Mouse (Mus musculus) cerebellum, postnatal 36 days (tissue): ENCODE data around the gene Arhgap29.

Source experiments
- DNase-seq, 2 experiments: peaks; one replicate each; pipeline ENCODE4 v3.0.0; 2021 to 2022; ENCODE audit warnings: mixed read lengths in 2 of 2

The Arhgap29 gene

GRCm38 (mm10) chr3:121945957-121946356 lies 6.4 kb upstream of the Arhgap29 start:
- no peak for DNase-seq

DNA sequence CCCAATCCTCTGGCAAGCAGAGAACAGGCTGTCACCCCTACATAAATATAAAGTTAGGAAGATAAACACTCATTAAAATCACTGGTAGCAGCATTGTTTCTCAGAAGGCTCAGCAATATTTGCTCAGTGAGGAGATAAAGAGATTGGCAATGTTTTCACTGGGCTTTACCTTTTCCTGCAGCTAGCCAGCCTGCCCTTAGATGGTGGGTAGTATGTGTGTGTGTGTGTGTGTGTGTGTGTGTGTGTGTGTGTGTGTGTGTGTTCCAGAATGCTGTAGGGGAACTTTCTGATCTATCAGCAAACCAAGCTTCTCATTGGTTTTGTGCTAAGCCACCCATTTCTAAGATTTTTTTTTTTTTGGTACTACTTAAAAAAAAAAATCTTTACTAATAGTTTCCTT lies 5.6 kb upstream of the Arhgap29 start:
- DNase-seq: no peak

GRCm38 (mm10) chr3:121950139-121950538 lies 2.2 kb upstream of the Arhgap29 start:
- DNase-seq: no peak

GRCm38 (mm10) chr3:121951116-121951515 lies 1.2 kb upstream of the Arhgap29 start:
- no peak for DNase-seq

DNA sequence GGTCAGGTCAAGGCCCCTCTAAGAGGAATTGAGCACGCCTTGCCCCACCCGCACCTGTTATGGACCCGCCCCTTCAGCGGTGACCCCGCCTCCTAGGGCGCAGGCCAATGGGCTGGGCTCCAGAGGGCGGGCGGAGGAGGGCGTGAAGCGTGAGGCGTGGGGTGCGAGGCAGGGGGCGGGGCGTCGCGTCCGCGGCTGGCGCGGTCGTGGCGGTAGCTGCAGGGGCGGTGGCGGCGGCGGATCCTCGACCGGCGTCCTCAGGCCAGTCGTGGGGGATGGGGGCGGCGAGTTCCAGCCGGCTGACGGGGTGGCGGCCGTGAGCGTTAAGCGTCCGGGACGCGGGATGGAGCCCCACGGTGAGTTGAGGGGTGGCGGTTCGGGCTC lies 700 bp downstream of the Arhgap29 start:
- DNase-seq: peak; percentile 51 to 72

GRCm38 (mm10) chr3:121953433-121954161 lies 1.3 kb downstream of the Arhgap29 start:
- DNase-seq: no peak

DNA sequence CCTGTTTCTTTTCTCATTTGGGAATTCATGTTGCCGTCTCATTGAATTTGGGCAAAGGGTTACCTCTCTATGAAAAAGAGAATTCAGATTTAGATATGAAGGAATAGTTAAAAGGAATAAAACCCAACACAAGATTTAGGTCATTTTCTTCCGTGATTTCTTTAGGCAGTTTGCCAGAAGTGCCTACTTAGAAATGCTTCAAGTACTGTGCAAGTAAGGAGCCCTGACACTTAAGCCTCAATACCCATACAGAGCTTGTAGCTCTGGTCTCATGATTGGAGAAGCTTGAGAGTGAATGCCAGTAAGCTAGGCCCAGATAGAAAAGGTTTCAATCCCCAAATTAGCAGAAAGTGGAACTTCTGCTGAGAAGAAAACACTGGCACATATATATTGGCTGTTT lies 2.1 kb downstream of the Arhgap29 start:
- DNase-seq: no peak

DNA sequence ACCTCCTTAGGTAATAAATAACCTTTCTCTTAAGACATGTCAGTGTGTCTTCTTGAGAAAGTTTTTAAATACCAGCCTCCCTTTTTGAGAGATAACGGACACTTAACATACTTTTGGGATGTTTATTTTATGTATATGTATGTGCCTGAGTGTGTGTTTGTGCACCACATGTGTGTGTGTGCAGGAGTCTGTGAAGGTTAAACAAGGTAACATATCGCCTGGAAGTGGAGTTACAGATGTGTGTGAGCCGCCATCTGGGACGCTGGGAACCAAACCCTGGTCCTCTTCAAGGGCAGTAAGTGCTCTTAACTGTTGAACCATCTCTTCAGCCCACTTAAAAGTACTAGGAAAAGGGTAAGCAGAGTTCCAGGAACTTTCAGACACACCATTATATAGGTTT lies 3.2 kb downstream of the Arhgap29 start:
- no peak for DNase-seq

DNA sequence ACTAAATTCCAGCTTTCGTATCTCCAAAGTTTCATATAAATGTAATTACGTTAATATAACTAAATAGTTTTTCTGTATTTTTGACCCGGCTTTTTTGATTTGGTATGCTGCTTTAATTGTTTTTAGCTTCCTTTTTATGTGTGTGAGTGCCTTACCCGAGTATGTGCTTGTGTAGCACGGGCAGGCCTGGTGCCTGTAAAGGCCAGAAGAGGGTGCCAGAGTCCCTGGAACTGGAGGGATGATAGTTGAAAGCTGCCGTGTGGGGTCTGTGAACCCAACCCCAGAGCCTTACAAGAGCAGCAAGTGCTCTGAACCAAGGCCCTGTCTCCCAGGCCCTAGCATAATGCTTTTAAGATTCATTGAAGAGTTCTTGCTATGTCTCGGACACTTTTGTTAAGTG lies 4.4 kb downstream of the Arhgap29 start:
- no peak for DNase-seq

- no peak for DNase-seq
Observed at GRCm38 (mm10) chr3:121957606-121958344, 5.4 kb downstream of the Arhgap29 start.

- DNase-seq: peak in 1 of 2 experiments; percentile 26
Observed at GRCm38 (mm10) chr3:121964173-121964572, 11.8 kb downstream of the Arhgap29 start.

GRCm38 (mm10) chr3:121967681-121968476 lies 15.5 kb downstream of the Arhgap29 start:
- peak; percentile 54 to 70 for DNase-seq

- DNase-seq: no peak
Observed at GRCm38 (mm10) chr3:121968621-121969020, 16.3 kb downstream of the Arhgap29 start.

- no peak for DNase-seq
Observed at GRCm38 (mm10) chr3:121969451-121969850, 17.1 kb downstream of the Arhgap29 start.

- DNase-seq: no peak
Observed at GRCm38 (mm10) chr3:121973761-121974160, 21.4 kb downstream of the Arhgap29 start.

GRCm38 (mm10) chr3:121975381-121975780 lies 23.0 kb downstream of the Arhgap29 start:
- no peak for DNase-seq

DNA sequence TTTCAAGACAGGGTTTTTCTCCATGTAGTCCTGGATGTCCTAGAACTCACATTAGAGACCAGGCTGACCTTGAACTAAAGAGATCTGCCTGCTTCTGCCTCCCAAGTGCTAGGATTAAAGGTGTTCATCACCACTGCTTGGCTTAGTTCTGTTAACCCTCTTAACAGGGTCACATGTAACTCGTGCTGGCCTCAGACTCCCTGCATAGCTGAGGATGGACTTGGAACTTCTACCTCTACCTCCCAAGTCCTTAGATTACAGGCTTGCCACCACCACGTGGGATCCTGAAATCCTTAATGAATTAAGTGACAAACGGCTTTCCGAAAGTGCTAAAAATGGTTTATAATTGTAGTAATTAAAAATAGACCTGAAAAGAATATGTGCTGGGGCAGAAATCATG lies 29.0 kb downstream of the Arhgap29 start:
- DNase-seq: no peak

DNA sequence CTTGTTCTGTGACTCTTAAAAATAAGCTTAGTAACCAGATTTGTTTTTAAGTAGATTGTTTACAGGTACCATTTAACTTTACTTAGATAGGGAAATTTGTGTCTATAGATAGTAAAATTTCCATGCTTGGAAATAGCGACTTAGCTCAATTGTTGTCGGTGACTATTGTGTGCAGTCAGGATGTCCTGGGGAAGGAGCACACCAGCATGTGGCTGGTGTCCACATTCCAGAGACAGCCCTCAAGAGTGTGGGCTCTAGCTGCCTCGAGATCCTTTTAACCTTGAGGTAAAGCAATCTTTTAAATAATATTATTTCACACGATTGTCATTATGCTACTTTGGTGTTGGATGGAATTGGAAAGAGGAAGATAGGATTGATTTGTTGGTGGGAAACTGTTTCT lies 30.1 kb downstream of the Arhgap29 start:
- no peak for DNase-seq

- DNase-seq: no peak
Observed at GRCm38 (mm10) chr3:121995125-121995524, 42.8 kb downstream of the Arhgap29 start.

DNA sequence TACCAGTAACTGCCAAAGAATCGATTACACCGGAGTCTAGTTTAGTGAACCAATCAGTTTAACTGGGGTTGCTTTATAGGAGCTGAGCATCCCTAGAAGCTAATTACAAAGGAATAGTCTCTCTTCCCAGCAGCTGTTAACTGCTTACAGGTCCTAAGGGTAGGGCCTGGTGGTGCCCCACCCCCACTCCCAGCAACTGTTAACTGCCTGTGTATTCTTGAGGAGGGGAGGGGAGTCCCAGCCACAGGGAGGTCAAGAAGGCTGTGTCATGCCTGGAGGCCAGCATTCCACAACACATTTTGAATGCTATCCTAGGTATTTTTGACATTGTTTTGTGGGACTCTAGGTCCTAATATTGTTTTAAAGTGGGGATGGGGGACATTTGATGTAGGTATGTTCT lies 47.6 kb downstream of the Arhgap29 start:
- no peak for DNase-seq

GRCm38 (mm10) chr3:122001568-122001967 lies 49.2 kb downstream of the Arhgap29 start:
- no peak for DNase-seq

DNA sequence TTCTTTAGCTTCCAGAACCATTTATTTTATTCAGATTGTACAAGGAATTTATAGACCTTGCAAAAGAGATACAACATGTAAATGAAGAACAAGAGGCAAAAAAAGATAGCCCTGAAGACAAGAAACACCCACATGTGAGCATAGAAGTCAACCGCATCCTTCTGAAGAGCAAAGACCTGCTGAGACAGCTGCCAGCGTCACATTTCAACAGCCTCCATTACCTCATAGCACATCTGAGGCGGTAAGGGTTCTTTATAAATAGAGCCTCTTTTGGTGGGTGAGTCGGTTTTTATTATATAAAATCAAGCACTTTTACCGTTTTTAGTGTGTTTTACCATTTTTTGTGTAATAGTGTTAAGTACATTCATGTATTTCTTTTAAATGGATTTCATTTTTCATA lies 57.5 kb downstream of the Arhgap29 start:
- DNase-seq: no peak

DNA sequence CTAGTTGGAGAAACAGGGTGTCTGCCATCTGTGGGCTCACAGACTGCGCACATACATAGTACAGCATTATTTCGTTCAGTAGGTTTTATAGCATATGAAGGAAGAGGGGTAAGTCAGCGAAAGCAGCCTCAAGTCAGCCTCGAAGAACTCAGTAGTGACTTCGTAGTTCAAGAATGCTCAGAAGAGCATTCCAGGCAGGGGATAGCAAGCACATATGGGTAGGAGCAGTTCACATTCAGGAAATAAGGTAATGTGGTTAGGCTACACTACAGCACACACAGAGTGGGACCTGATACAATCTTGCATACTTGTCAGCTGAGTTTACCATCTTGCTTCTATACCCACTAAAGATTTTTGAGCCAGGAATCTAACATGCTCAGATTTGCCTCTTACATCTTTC lies 58.0 kb downstream of the Arhgap29 start:
- DNase-seq: no peak

GRCm38 (mm10) chr3:122012464-122012863 lies 60.1 kb downstream of the Arhgap29 start:
- no peak for DNase-seq
